ENCODE assay signal across 20 mouse cellular contexts in genomic region chr16:33006888-33007287, GRCm38 (mm10). TPM values are rescaled to one million over a fixed set of nuclear protein-coding genes. Genes with fewer than 3 reads are reported as not detected.
DNase-seq lines count a peak whose midpoint lies in the region; ATAC-seq and TF ChIP-seq lines count a peak whose summit lies in the region.
"Had no signal": no experiment of that assay in that cellular context is flagged by ENCODE, and none has a peak within 500 bp of the region (broad histone marks: within the 10 kb centered on the region; RNA-seq: fewer than 3 reads in every experiment).

No protein-coding gene starts in this region.

- WGBS in lung, embryonic 16.5 days, result 69% methylated on average over 7 of the region's 7 CpGs
- WGBS in lung, adult 2 months, result 84% methylated on average over 7 of the region's 7 CpGs

- no peaks in the 10 kb centered on the region for H3K9me3 ChIP-seq in lung, embryonic 16.5 days (ENCODE audit: control insufficient read depth, low read length)
- H3K9me3 ChIP-seq: forebrain, embryonic 15.5 days; limb, embryonic 12.5 days; liver, embryonic 15.5 days; midbrain, embryonic 12.5 days; neural tube, embryonic 15.5 days had no signal

- H3K27me3 ChIP-seq in lung, embryonic 16.5 days (ENCODE audit: control insufficient read depth, insufficient read depth, low read depth, low read length), result no peaks in the 10 kb centered on the region
- H3K27me3 ChIP-seq: forebrain, embryonic 15.5 days; limb, embryonic 12.5 days; liver, embryonic 15.5 days; midbrain, embryonic 12.5 days; neural tube, embryonic 15.5 days had no signal

- no peak overlapping the region for H3K4me2 ChIP-seq in lung, embryonic 16.5 days (ENCODE audit: low read depth, low read length)
- H3K4me2 ChIP-seq: forebrain, embryonic 15.5 days; limb, embryonic 12.5 days; liver, embryonic 15.5 days; midbrain, embryonic 12.5 days; neural tube, embryonic 15.5 days had no signal

- no peak for TF ChIP-seq CTCF in lung, adult 2 months (IDR thresholded peaks at IDR 0.05; ENCODE audit: insufficient read depth, low read length)

- no peak overlapping the region for H3K4me3 ChIP-seq in lung, embryonic 16.5 days (ENCODE audit: low read length)
- H3K4me3 ChIP-seq in lung, adult 2 months (replicated peaks; ENCODE audit: extremely low read depth, low read depth, low read length), result no peak overlapping the region
- H3K4me3 ChIP-seq: forebrain, embryonic 15.5 days; limb, embryonic 12.5 days; liver, embryonic 15.5 days; midbrain, embryonic 12.5 days; neural tube, embryonic 15.5 days had no signal

- peak overlapping the region; percentile 56 for H3K27ac ChIP-seq in lung, embryonic 16.5 days (ENCODE audit: low read length)
- H3K27ac ChIP-seq: forebrain, embryonic 15.5 days; limb, embryonic 12.5 days; liver, embryonic 15.5 days; macrophage; midbrain, embryonic 12.5 days; neural tube, embryonic 15.5 days had no signal

- H3K9ac ChIP-seq in lung, embryonic 16.5 days (ENCODE audit: low read length), result no peak overlapping the region
- H3K9ac ChIP-seq: forebrain, embryonic 15.5 days; limb, embryonic 12.5 days; liver, embryonic 15.5 days; midbrain, embryonic 12.5 days; neural tube, embryonic 15.5 days had no signal

- no peak for TF ChIP-seq POLR2A in lung, adult 2 months (IDR thresholded peaks at IDR 0.05; ENCODE audit: borderline replicate concordance, extremely low read depth, low read depth, low read length)

- H3K36me3 ChIP-seq in lung, embryonic 16.5 days (ENCODE audit: control insufficient read depth, insufficient read depth, low read length), result peaks cover 18% of the 10 kb centered on the region

- peak; percentile 25 for DNase-seq in gastrocnemius, postnatal 10 days
- DNase-seq in gastrocnemius, adult 8-10 months (ENCODE audit: low spot score in 2 of 2), result no peak
- DNase-seq in lung, adult 2 months, result no peak
- DNase-seq in cerebellum, adult 9-11 months, result peak; percentile 49
- no peak for DNase-seq in T-cell, adult 2 months (ENCODE audit: low spot score)
- no peak for DNase-seq in adipocyte (ENCODE audit: low spot score)
- DNase-seq: adrenal gland, postnatal 14 days; B cell, adult 2 months; embryo, embryonic 11 days; gastrocnemius, postnatal 25 days; heart, postnatal 10 days; right cerebral cortex, postnatal 4 days; thymus, postnatal 4 days had no signal

- 0 out of 2 replicates have a peak, but pooled peaks have one; percentile 21 for ATAC-seq in lung, embryonic 16.5 days (ENCODE audit: low read depth)
- ATAC-seq: forebrain, embryonic 15.5 days had no signal

- peaks cover 18% of the 10 kb centered on the region for H3K4me1 ChIP-seq in lung, embryonic 16.5 days (replicated peaks; ENCODE audit: control insufficient read depth, insufficient read depth, low read length)
- H3K4me1 ChIP-seq in lung, adult 2 months (ENCODE audit: control insufficient read depth, insufficient read depth, low read length), result peaks cover 5% of the 10 kb centered on the region; the same call in 1 of the 2 replicates
- H3K4me1 ChIP-seq: limb, embryonic 12.5 days; liver, embryonic 15.5 days; midbrain, embryonic 12.5 days had no signal

RNA-seq across cellular contexts. Expression of gene Iqcg, which starts 49.1 kb away (rescaled TPM):
- total RNA-seq in gastrocnemius, postnatal 10 days (2021), result 1 to 10 TPM; 2.0 TPM
- total RNA-seq in gastrocnemius, adult 8-10 months (2022), result 1 to 10 TPM; 2.7 to 6.6 (median 3.9) TPM
- 6.4 and 7.2 TPM in 2 replicates for polyA plus RNA-seq in lung, embryonic 16.5 days (2015; fragmentation: Nextera tagmentation; extraction: Ambion mirVana)
- 0.84 and 1.9 TPM in 2 replicates for polyA plus RNA-seq in lung, adult 2 months (2012; rRNA removed)

RNA-seq across cellular contexts. Expression of gene Rpl35a, which starts 49.4 kb away (rescaled TPM):
- total RNA-seq in gastrocnemius, postnatal 10 days (2021), result 100 to 1,000 TPM; 413 to 441 TPM
- total RNA-seq in gastrocnemius, adult 8-10 months (2022), result 100 to 1,000 TPM; 247 to 303 (median 264) TPM
- polyA plus RNA-seq in lung, embryonic 16.5 days (2015; fragmentation: Nextera tagmentation; extraction: Ambion mirVana), result 895 and 1,004 TPM in 2 replicates
- 146 and 225 TPM in 2 replicates for polyA plus RNA-seq in lung, adult 2 months (2012; rRNA removed)

RNA-seq across cellular contexts. Expression of gene Lmln, which starts 55.4 kb away (rescaled TPM):
- 1 to 10 TPM; 2.2 TPM for total RNA-seq in gastrocnemius, postnatal 10 days (2021)
- 1 to 10 TPM; 1.2 to 4.1 (median 2.2) TPM for total RNA-seq in gastrocnemius, adult 8-10 months (2022)
- 2.7 and 4.0 TPM in 2 replicates for polyA plus RNA-seq in lung, embryonic 16.5 days (2015; fragmentation: Nextera tagmentation; extraction: Ambion mirVana)
- polyA plus RNA-seq in lung, adult 2 months (2012; rRNA removed), result 2.6 and 5.0 TPM in 2 replicates

Comparison
In these comparisons a context has a peak if more than half of its experiments do, and no peak if none do; other contexts are left out.
1. DNase-seq: peak in gastrocnemius, postnatal 10 days (single experiment) and cerebellum, adult 9-11 months (single experiment); none in gastrocnemius, adult 8-10 months (0 of 2), lung, adult 2 months (single experiment), T-cell, adult 2 months (single experiment) and adipocyte (single experiment).